Mouse (Mus musculus) heart, postnatal 0 days (tissue): ENCODE measurements at regions not wholly inside any gene's neighbourhood (a gene's known extent, or its start where the extent isn't known, plus 50 kb on each side); places are given as distances from the start of the nearest gene placed in this dataset.

Experiments
- ATAC-seq: fragments of 200-750 bp; cut with Nextera tagmentation; 2 replicates; pipeline ENCODE4 v1.8.0; 2017; ENCODE audit warnings: low read depth, moderate number of reproducible peaks, moderate library complexity; ENCODE audit not compliant: insufficient read depth
- DNase-seq: peaks from one replicate; pipeline ENCODE4 v3.0.0-alpha.2; 2016; ENCODE audit warnings: low spot score
- H3K27ac ChIP-seq: fragments of 300-500 bp; sonication (generic); 2 replicates; pipeline ENCODE4 v1.5.1; 2014; ENCODE audit warnings: low read depth, mild to moderate bottlenecking
- H3K27me3 ChIP-seq: fragments of 300-500 bp; sonication (generic); 2 replicates; pipeline ENCODE4 v1.6.1; 2014; ENCODE audit warnings: low read length, mixed read lengths; ENCODE audit not compliant: control insufficient read depth, insufficient read depth
- H3K36me3 ChIP-seq: fragments of 300-500 bp; sonication (generic); replicated peaks from 2 replicates; pipeline ENCODE4 v1.6.1; 2014; ENCODE audit warnings: low read length, mixed read lengths; ENCODE audit not compliant: control insufficient read depth, insufficient read depth
- H3K4me1 ChIP-seq: fragments of 300-500 bp; sonication (generic); 2 replicates; pipeline ENCODE4 v1.6.1; 2014; ENCODE audit warnings: antibody characterized with exemption; ENCODE audit not compliant: control insufficient read depth, insufficient read depth
- H3K4me2 ChIP-seq: fragments of 300-500 bp; sonication (generic); 2 replicates; pipeline ENCODE4 v1.6.1; 2014; ENCODE audit warnings: low read depth, mild to moderate bottlenecking, low read length, moderate library complexity
- H3K4me3 ChIP-seq: fragments of 300-500 bp; sonication (generic); 2 replicates; pipeline ENCODE4 v1.5.1; 2014; ENCODE audit warnings: low read depth, low read length
- H3K9ac ChIP-seq: fragments of 300-500 bp; sonication (generic); replicated peaks from 2 replicates; pipeline ENCODE4 v1.6.1; 2014; ENCODE audit warnings: low read depth, low read length, mixed read lengths
- H3K9me3 ChIP-seq: fragments of 300-500 bp; sonication (generic); replicated peaks from 2 replicates; pipeline ENCODE4 v1.6.1; 2016; ENCODE audit warnings: low read length; ENCODE audit not compliant: control insufficient read depth
- CTCF ChIP-seq: IDR thresholded peaks from 2 replicates; pipeline ENCODE4 v1.5.1; 2016; ENCODE audit warnings: antibody characterized with exemption, control low read depth, low read depth
- EP300 ChIP-seq: IDR thresholded peaks from 2 replicates; pipeline ENCODE4 v1.6.1; 2016; ENCODE audit warnings: antibody characterized with exemption, low read depth
- WGBS: fragments of 180-500 bp; shearing (Covaris S2); extraction: QIAGEN DNeasy Blood & Tissue Kit; methylation state at CpG from one replicate; pipeline ENCODE4 v1.1.7; 2014; 5-methylcytosine and 5-hydroxymethylcytosine counted together

DNA sequence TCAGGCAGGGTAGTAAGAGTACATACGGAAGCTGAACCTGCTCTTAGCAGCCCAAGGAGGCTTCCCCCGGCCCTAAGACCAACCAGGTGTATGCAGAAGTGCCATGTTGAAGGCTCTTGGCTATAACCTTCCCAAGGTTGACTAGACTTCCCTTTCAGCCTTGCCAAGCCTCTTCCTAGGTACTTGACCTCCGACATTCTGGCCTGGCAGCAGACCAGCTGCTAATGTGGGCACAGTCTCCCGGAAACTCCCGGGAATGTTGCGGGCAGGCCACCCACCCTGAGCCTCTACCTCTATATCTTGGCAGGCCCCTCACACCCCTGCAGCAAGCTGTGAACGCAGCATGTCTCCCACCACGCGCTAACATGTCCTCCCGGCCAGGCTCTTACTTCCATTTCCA is 201.1 kb downstream of the Thbs2 start:
- no peak overlapping the region for H3K27ac ChIP-seq
- peaks cover 18% of the 10 kb centered on the region; the same call in 1 of the 2 replicates for H3K27me3 ChIP-seq
- H3K4me2 ChIP-seq, result no peak overlapping the region
- no peaks in the 10 kb centered on the region for H3K4me1 ChIP-seq
- H3K36me3 ChIP-seq, result no peaks in the 10 kb centered on the region
- no peak for TF ChIP-seq CTCF
- 69% methylated on average over 10 of the region's 10 CpGs for WGBS
- H3K9me3 ChIP-seq, result no peaks in the 10 kb centered on the region
- H3K9ac ChIP-seq, result no peak overlapping the region
- no peak overlapping the region for H3K4me3 ChIP-seq
- no peak for ATAC-seq
- no peak for DNase-seq

DNA sequence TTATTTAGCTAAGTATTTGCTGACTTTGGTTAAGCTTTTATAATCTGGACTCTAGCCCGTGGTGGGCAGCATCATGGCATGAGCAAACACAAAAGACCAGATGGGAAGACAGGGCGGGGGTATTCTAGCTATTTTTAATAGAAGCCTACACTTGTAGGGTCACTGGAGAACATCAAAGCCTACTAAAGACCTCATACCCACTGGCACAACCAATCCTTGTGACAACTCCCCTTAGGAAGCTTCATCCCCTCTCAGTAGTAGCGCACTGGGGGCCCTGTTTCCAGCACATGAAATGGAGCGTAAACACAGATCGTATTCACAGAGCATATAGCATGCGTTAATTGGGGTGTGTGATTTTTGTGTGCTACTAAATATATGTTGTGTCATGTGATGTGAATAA is 202.4 kb downstream of the Smoc2 start:
- Histone ChIP-seq H3K27me3 (0 out of 2 replicates have a peak, but pooled peaks cover 3% of the 10 kb centered on the region), H3K9me3 (no peaks in the 10 kb centered on the region), H3K4me3 (no peak overlapping the region), H3K4me2 (no peak overlapping the region), H3K4me1 (no peaks in the 10 kb centered on the region), H3K36me3 (no peaks in the 10 kb centered on the region), H3K27ac (no peak overlapping the region), H3K9ac (no peak overlapping the region)
- no peak for ATAC-seq
- TF ChIP-seq CTCF, result no peak
- TF ChIP-seq EP300, result no peak
- WGBS, result 85% methylated on average over 6 of the region's 6 CpGs
- no peak for DNase-seq

DNA sequence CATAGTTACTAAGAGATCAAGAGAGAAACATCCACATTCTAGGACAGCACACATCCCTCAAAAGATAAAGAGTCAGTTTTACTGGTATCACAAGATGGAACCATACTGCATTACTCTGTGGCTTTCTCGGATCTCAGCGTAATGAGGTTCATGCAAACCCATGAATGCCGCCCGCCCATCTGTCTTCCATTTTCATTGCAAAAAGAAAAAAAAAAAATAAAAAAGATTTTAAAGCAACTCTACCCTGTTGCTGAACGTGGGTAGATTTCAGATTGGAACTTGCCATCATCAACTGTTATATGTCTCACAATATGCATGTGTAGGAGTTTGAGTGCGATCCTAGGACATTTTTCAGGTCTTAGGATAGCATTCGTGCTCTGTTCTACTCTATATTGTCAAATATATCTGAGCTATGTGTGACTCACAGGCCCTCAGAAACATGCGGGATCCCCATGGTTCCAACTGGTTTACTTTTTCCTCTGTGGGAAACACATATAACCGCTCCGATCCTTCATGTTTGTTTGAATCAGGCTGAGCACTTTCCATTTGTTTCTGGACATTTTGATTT is 199.7 kb downstream of the Smoc2 start:
- no peak overlapping the region for H3K9ac ChIP-seq
- H3K27me3 ChIP-seq, result peaks cover 13% of the 10 kb centered on the region
- no peaks in the 10 kb centered on the region for H3K4me1 ChIP-seq
- H3K27ac ChIP-seq, result no peak overlapping the region
- no peak for TF ChIP-seq CTCF
- no peak for TF ChIP-seq EP300
- H3K4me3 ChIP-seq, result no peak overlapping the region
- ATAC-seq (no peak), DNase-seq (no peak)
- 83% methylated on average over 10 of the region's 10 CpGs for WGBS
- H3K36me3 ChIP-seq, result no peaks in the 10 kb centered on the region
- H3K4me2 ChIP-seq, result no peak overlapping the region
- no peaks in the 10 kb centered on the region for H3K9me3 ChIP-seq

DNA sequence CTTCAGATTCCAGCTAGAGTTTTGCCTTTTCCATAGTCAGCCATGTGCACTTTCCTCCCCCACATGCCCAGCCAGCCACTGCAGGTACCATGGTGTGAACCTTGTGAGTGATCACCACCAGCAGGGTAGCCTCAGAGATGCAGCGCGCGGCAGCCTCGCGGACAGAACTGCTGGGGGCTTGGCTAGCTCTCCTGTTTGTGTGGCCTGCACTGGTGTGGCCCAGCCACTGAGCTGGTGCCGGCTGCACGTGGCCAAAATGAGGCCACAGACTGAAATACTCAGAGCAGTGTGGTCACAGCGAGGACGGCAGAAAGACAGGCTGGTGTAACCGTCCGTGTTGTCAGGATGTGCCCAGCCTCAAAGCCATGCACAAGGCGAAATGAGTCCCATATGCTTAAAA is 197.4 kb downstream of the Smoc2 start:
- no peak overlapping the region for H3K4me2 ChIP-seq
- no peaks in the 10 kb centered on the region for H3K9me3 ChIP-seq
- H3K27ac ChIP-seq, result no peak overlapping the region
- no peaks in the 10 kb centered on the region for H3K4me1 ChIP-seq
- TF ChIP-seq EP300 (no peak), CTCF (no peak)
- peaks cover 13% of the 10 kb centered on the region for H3K27me3 ChIP-seq
- H3K36me3 ChIP-seq, result no peaks in the 10 kb centered on the region
- no peak overlapping the region for H3K4me3 ChIP-seq
- no peak for DNase-seq
- H3K9ac ChIP-seq, result no peak overlapping the region
- 70% methylated on average over 12 of the region's 12 CpGs for WGBS
- ATAC-seq, result no peak

DNA sequence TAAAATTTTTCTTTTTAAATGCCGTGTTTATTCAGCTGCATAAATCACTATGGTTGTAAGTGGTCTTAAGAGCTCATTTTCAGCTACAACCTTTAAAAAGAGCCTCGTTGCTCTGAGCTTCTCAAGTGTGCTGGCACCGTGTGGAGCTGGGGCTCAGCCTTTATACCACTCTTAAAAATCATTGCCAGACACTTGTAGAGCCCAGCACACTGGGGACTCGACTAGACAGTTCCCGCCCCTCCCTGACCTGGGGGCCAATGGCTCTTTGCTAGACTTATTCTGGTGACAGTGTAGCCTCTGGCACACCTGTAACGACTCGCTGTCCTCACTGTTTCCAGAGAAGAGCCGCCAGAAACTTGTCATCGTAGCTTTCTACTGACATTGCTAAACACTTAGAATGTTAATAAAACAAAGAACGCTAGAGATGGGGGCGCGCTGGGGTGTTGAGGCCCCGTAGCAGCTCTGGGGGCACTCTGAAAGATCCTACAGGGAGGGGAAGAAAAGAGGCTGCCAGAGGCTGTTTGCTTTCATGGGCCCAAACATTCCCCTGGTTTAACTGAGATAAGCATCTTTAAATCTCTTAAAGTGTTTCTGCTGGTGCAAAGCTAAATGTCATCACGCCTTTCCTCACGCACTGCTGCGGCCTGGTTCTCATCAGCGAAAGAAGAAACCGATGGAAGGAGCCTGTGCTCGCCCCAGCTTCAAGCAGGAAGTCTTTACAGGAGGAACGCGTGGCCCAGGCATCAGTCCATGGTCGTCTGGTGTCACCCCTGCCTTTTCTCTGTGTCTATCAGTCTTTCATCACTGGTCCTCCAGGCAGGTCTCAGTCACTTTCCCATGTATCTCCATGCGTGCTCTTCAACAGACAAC is 196.7 kb downstream of the Smoc2 start:
- no peak overlapping the region for H3K27ac ChIP-seq
- H3K27me3 ChIP-seq, result peaks cover 13% of the 10 kb centered on the region

More for the DNA sequence above, 196.7 kb downstream of the Smoc2 start:
- DNase-seq (no peak), ATAC-seq (no peak)
- TF ChIP-seq EP300, result no peak
- no peaks in the 10 kb centered on the region for H3K36me3 ChIP-seq
- no peak overlapping the region for H3K9ac ChIP-seq
- no peaks in the 10 kb centered on the region for H3K9me3 ChIP-seq
- no peaks in the 10 kb centered on the region for H3K4me1 ChIP-seq
- no peak overlapping the region for H3K4me2 ChIP-seq
- H3K4me3 ChIP-seq, result no peak overlapping the region
- WGBS, result 17% methylated on average over 23 of the region's 23 CpGs
